Mouse (Mus musculus): ENCODE measurements around the gene Asb17.

- TF ChIP-seq EP300 (IDR thresholded peaks at IDR 0.05) (no peak), CTCF (IDR thresholded peaks at IDR 0.05) (no peak)
These were observed at the start of gene Asb17 for GRCm38 (mm10) chr3:153844030-153844429.

Measured in lung, postnatal 0 days (tissue).